Mouse (Mus musculus) lung, postnatal 0 days (tissue): ENCODE results near the gene B3gnt6. TPM values are rescaled to one million over a fixed set of nuclear protein-coding genes. Genes with fewer than 3 reads are reported as not detected.

ENCODE experiments used
- ATAC-seq: fragments of 200-750 bp; cut with Nextera tagmentation; 2 replicates; pipeline ENCODE4 v1.8.0; 2017; ENCODE audit warnings: moderate library complexity
- DNase-seq: peaks from one replicate; pipeline ENCODE4 v3.0.0-alpha.2; 2016; ENCODE audit warnings: low spot score
- H3K27ac ChIP-seq: fragments of 300-500 bp; sonication (generic); 2 replicates; pipeline ENCODE4 v1.5.1; 2014; ENCODE audit warnings: antibody characterized with exemption, mild to moderate bottlenecking, low read length, mixed read lengths
- H3K27me3 ChIP-seq: fragments of 300-500 bp; sonication (generic); replicated peaks from 2 replicates; pipeline ENCODE4 v1.6.1; 2014; ENCODE audit warnings: low read length, mixed read lengths; ENCODE audit not compliant: insufficient read depth
- H3K36me3 ChIP-seq: fragments of 300-500 bp; sonication (generic); 2 replicates; pipeline ENCODE4 v1.6.1; 2014; ENCODE audit warnings: low read length, mixed read lengths; ENCODE audit not compliant: insufficient read depth
- H3K4me1 ChIP-seq: fragments of 300-500 bp; sonication (generic); 2 replicates; pipeline ENCODE4 v1.6.1; 2014; ENCODE audit warnings: antibody characterized with exemption, low read depth, low read length, mixed read lengths; ENCODE audit not compliant: insufficient read depth
- H3K4me2 ChIP-seq: fragments of 300-500 bp; sonication (generic); replicated peaks from 2 replicates; pipeline ENCODE4 v1.6.1; 2014; ENCODE audit warnings: low read depth, mild to moderate bottlenecking, low read length, moderate library complexity, mixed read lengths
- H3K4me3 ChIP-seq: fragments of 300-500 bp; sonication (generic); 2 replicates; pipeline ENCODE4 v1.5.1; 2014; ENCODE audit warnings: low read depth, low read length
- H3K9ac ChIP-seq: fragments of 300-500 bp; sonication (generic); replicated peaks from 2 replicates; pipeline ENCODE4 v1.6.1; 2014; ENCODE audit warnings: low read depth, mild to moderate bottlenecking
- H3K9me3 ChIP-seq: fragments of 300-500 bp; sonication (generic); 2 replicates; pipeline ENCODE4 v1.6.1; 2016; ENCODE audit warnings: low read length, mixed read lengths
- CTCF ChIP-seq: IDR thresholded peaks from 2 replicates; pipeline ENCODE4 v1.5.1; 2016; ENCODE audit warnings: antibody characterized with exemption, mild to moderate bottlenecking
- EP300 ChIP-seq: IDR thresholded peaks from 2 replicates; pipeline ENCODE4 v1.6.1; 2016; ENCODE audit warnings: antibody characterized with exemption, mild to moderate bottlenecking, control low read depth
- WGBS: fragments of 180-500 bp; shearing (Covaris S2); extraction: QIAGEN DNeasy Blood & Tissue Kit; methylation state at CpG from one replicate; pipeline ENCODE4 v1.1.7; 2014; 5-methylcytosine and 5-hydroxymethylcytosine counted together
- polyA plus RNA-seq: library from polyadenylated mRNA; unstranded; fragments of >200 nt; fragmentation: Nextera tagmentation; extraction: Ambion mirVana; gene quantifications from 2 replicates; pipeline ENCODE4 v1.2.1, GENCODE M21; 2015

Gene B3gnt6
- polyA plus RNA-seq, 1 experiment from 2014 or later: 0.23 TPM

DNA sequence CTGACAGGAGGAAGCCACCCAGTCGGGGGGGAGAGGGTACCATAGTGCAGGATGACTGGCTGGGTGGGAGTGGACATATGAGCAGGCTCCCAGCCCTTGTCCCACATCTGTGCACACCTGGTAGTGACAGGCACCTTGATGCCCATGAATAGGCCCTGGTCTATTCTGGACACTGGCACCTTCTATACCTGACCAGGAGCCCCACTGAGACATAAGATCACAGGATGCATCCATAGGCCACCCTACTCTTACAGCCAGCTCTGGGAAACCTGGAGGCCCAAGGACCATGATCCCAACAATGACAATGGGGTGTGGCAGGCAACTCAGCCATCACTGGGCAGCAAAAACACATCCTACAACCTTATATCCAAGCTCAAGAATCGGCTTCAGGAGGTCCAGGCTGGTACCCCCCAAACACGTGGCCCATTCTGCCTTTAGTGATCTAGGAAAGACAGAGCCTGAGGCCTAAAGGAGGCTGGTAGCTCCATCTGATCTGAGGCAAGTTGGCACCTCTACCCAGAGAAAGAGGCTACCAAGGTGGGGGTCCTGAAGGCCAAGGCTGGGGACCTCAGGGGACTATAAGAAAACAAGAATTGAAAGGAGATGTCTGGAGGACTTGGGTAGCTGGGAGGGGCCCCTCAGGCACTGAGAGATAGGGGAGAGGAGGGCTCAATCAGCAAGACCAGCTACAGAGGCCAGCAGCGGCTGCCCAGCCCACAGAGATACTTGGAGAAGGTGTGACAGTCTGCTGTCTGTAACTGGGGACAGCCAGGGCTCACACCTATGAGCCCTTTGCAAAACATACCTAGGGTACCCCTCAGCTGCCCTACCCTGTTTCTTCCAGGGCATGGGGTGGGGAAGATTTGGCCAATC is 24.2 kb downstream of the B3gnt6 start:
- Histone ChIP-seq H3K27ac (no peak overlapping the region), H3K4me1 (peaks cover 8% of the 10 kb centered on the region), H3K9me3 (no peaks in the 10 kb centered on the region), H3K4me3 (no peak overlapping the region), H3K9ac (no peak overlapping the region), H3K4me2 (no peak overlapping the region), H3K27me3 (no peaks in the 10 kb centered on the region), H3K36me3 (no peaks in the 10 kb centered on the region)
- DNase-seq (no peak), ATAC-seq (no peak)
- 80% methylated on average over 4 of the region's 4 CpGs for WGBS
- TF ChIP-seq EP300 (no peak), CTCF (no peak)

DNA sequence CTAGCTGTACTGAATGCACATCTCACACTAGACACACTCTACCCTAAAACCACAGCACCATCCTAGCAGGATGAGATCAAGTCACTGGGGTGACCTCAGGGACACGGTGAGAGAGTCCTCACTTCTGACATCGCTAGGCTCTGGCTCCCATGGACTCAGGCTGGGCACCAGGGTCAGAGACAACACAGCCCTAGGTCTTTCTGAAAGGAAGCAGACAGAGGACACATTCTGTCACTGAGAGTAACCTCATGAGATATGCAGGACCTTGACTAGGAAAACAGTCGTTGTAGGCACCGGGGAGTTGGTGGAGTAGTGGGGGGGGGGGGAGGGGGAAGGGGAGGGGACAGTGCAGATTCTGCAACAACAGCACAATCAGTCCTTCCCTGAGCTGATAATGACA is 25.9 kb downstream of the B3gnt6 start:
- Histone ChIP-seq H3K9me3 (no peaks in the 10 kb centered on the region), H3K27me3 (no peaks in the 10 kb centered on the region), H3K4me1 (peaks cover 7% of the 10 kb centered on the region), H3K4me2 (no peak overlapping the region), H3K36me3 (no peaks in the 10 kb centered on the region), H3K27ac (no peak overlapping the region), H3K4me3 (no peak overlapping the region), H3K9ac (no peak overlapping the region)
- WGBS: 41% methylated on average over 4 of the region's 4 CpGs
- DNase-seq (no peak), ATAC-seq (no peak)
- no peak for TF ChIP-seq EP300
- TF ChIP-seq CTCF: no peak

DNA sequence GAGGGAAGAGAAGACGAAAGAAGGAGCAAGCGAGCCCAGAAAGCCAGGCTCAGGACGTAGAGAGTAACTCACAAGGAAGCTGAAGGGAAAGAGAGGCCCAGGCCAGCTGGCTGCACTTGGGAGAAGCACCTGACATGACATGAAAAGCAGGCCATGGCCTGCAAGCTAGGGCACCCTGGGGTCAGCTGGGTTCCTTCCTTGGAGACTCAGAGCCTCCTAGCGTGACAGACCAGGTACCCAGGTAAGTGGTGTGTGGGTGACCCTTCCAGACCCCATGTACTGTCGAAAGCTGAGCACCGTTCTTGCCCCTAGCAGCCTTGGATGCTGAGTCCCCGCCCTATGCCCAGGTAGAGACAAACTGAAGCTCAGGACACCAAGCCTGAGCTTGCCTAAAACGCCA is 26.6 kb downstream of the B3gnt6 start:
- H3K4me2 ChIP-seq: no peak overlapping the region
- no peak for TF ChIP-seq CTCF
- TF ChIP-seq EP300: no peak
- no peaks in the 10 kb centered on the region for H3K9me3 ChIP-seq
- H3K36me3 ChIP-seq: no peaks in the 10 kb centered on the region
- H3K27ac ChIP-seq: 0 out of 2 replicates have a peak overlapping the region, but pooled peaks have one; percentile 43
- no peak overlapping the region for H3K4me3 ChIP-seq
- DNase-seq (no peak), ATAC-seq (no peak)
- no peaks in the 10 kb centered on the region for H3K27me3 ChIP-seq
- 72% methylated on average over 8 of the region's 8 CpGs for WGBS
- no peak overlapping the region for H3K9ac ChIP-seq
- peaks cover 5% of the 10 kb centered on the region for H3K4me1 ChIP-seq

- TF ChIP-seq CTCF (no peak), EP300 (peak; percentile 84)
- peak overlapping the region; percentile 43 for H3K27ac ChIP-seq
- 43% methylated on average over 6 of the region's 6 CpGs for WGBS
- no peaks in the 10 kb centered on the region for H3K36me3 ChIP-seq
- H3K4me1 ChIP-seq: no peaks in the 10 kb centered on the region
- no peak overlapping the region for H3K4me2 ChIP-seq
- no peak overlapping the region for H3K4me3 ChIP-seq
- ATAC-seq: peak; percentile 87
- peak; percentile 76 for DNase-seq
- no peaks in the 10 kb centered on the region for H3K9me3 ChIP-seq
- no peaks in the 10 kb centered on the region for H3K27me3 ChIP-seq
- no peak overlapping the region for H3K9ac ChIP-seq
Observed at GRCm38 (mm10) chr7:98171141-98172073, 27.9 kb downstream of the B3gnt6 start.

DNA sequence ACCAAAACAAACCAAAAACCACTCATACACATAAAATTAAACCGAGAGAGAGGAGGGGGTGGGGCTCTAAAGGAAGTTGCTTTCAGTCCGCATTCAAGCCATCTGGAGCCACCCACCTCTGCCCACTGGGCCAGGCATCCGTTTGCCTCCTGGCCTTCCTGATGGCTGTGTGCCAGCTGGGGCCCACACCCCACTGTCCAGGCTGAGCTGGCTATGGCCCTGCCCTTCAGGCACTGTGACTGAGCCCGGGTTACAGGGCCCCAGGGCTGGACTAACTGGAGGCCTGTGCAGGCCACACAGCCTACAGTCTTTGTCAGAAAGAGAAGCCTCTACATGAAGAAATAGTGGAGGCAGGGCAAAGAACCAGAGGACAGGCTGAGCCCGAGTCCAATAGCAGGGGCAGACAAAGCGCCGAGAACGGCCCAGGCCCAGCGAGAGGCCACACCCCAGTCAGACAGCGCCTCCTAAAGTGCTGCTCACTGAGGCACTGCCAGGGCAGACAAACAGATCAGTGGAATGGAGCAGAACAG is 34.2 kb downstream of the B3gnt6 start:
- 0 out of 2 replicates have a peak overlapping the region, but pooled peaks have one; percentile 8 for H3K9ac ChIP-seq
- DNase-seq (peak; percentile 64), ATAC-seq (peak; percentile 82)
- H3K27me3 ChIP-seq: no peaks in the 10 kb centered on the region
- H3K4me2 ChIP-seq: no peak overlapping the region
- 23% methylated on average over 10 of the region's 10 CpGs for WGBS
- H3K36me3 ChIP-seq: no peaks in the 10 kb centered on the region
- peak overlapping the region; percentile 77 for H3K27ac ChIP-seq
- peaks cover 30% of the 10 kb centered on the region for H3K4me1 ChIP-seq
- TF ChIP-seq EP300 (peak; percentile 67; the same call in 1 of the 2 replicates), CTCF (peak; percentile 42)
- H3K9me3 ChIP-seq: no peaks in the 10 kb centered on the region
- no peak overlapping the region for H3K4me3 ChIP-seq
